Comparison of ENCODE assay signal across 11 mouse cellular contexts in genomic region chr9:77386751-77387150, GRCm38 (mm10). TPM values are rescaled to one million over a fixed set of nuclear protein-coding genes. Genes with fewer than 3 reads are reported as not detected.
DNase-seq lines count a peak whose midpoint lies in the region; TF ChIP-seq lines count a peak whose summit lies in the region.
"Had no signal": no experiment of that assay in that cellular context is flagged by ENCODE, and none has a peak within 500 bp of the region (broad histone marks: within the 10 kb centered on the region; RNA-seq: fewer than 3 reads in every experiment).

No protein-coding gene starts in this region.

- H3K4me1 ChIP-seq in heart, adult 2 months (ENCODE audit: control insufficient read depth, insufficient read depth, low read length): no peaks in the 10 kb centered on the region
- H3K4me1 ChIP-seq: embryonic facial prominence, embryonic 12.5 days; midbrain, embryonic 10.5 days had no signal

- no peaks in the 10 kb centered on the region for H3K27me3 ChIP-seq in heart, adult 2 months (ENCODE audit: control insufficient read depth, insufficient read depth, low read length)
- no peaks in the 10 kb centered on the region for H3K27me3 ChIP-seq in splenic B cell, adult 2 months (ENCODE audit: control insufficient read depth, insufficient read depth, low read length, poor library complexity, severe bottlenecking)
- H3K27me3 ChIP-seq: embryonic facial prominence, embryonic 12.5 days had no signal

- TF ChIP-seq CTCF in heart, adult 2 months (IDR thresholded peaks at IDR 0.05): peak; percentile 66

- no peaks in the 10 kb centered on the region for H3K79me2 ChIP-seq in heart, adult 2 months (replicated peaks; ENCODE audit: control insufficient read depth, insufficient read depth, low read length)

- intact Hi-C loops in heart, adult 2 months (cut with DNase I): loop anchor here (10.0 kb wide), 1 partner anchor 1122 kb away; no protein-coding TSS in a partner anchor

- H3K36me3 ChIP-seq in heart, adult 2 months (ENCODE audit: control insufficient read depth, insufficient read depth, low read length): no peaks in the 10 kb centered on the region
- no peaks in the 10 kb centered on the region for H3K36me3 ChIP-seq in splenic B cell, adult 2 months (ENCODE audit: control insufficient read depth, insufficient read depth, low read length, poor library complexity, severe bottlenecking)
- H3K36me3 ChIP-seq: embryonic facial prominence, embryonic 12.5 days; midbrain, embryonic 10.5 days had no signal

- no peak for TF ChIP-seq POLR2A in heart, adult 2 months (IDR thresholded peaks at IDR 0.05; ENCODE audit: insufficient read depth, low read depth, low read length)

- no peak overlapping the region for H3K9ac ChIP-seq in heart, adult 2 months (ENCODE audit: low read depth, low read length)
- H3K9ac ChIP-seq: embryonic facial prominence, embryonic 12.5 days had no signal

- DNase-seq in heart, adult 2 months: no peak
- DNase-seq in heart, adult 8-10 months (ENCODE audit: low spot score): no peak
- peak; percentile 24 for DNase-seq in lung, postnatal 10 days
- DNase-seq in lung, postnatal 4 days: no peak
- DNase-seq in brain, adult 2 months (ENCODE audit: low read depth, low spot score): peak; percentile 58
- DNase-seq in splenic B cell, adult 2 months (ENCODE audit: low read depth, low spot score): peak; percentile 15
- DNase-seq in kidney, postnatal 10 days: no peak
- DNase-seq: thymus, adult 2 months had no signal

- no peak overlapping the region for H3K4me3 ChIP-seq in heart, adult 2 months
- H3K4me3 ChIP-seq: embryonic facial prominence, embryonic 12.5 days; midbrain, embryonic 10.5 days had no signal

- no peak overlapping the region for H3K27ac ChIP-seq in heart, adult 2 months
- H3K27ac ChIP-seq: embryonic facial prominence, embryonic 12.5 days; midbrain, embryonic 10.5 days had no signal

- WGBS in heart, adult 2 months: 13% methylated on average over 1 of the region's 1 CpGs

- no peak for TF ChIP-seq EP300 in heart, adult 2 months (IDR thresholded peaks at IDR 0.05; ENCODE audit: insufficient read depth, low read depth, low read length)

RNA-seq across cellular contexts. Expression of gene Mlip, which starts 34.0 kb away (rescaled TPM):
- 100 to 1,000 TPM; 128 to 148 TPM for total RNA-seq in heart, adult 2 months (2021)
- polyA plus RNA-seq in heart, adult 2 months (2012; rRNA removed): 110 and 153 TPM in 2 replicates
- total RNA-seq in heart, adult 8-10 months (2022): 100 to 1,000 TPM; 140 to 171 (median 168) TPM
- polyA plus RNA-seq: kidney, embryonic 14.5 days had no signal

Comparison
In these comparisons a context has a peak if more than half of its experiments do, and no peak if none do; other contexts are left out.
1. DNase-seq: peak in lung, postnatal 10 days (single experiment), brain, adult 2 months (single experiment) and splenic B cell, adult 2 months (single experiment); none in heart, adult 2 months (0 of 2), heart, adult 8-10 months (single experiment), lung, postnatal 4 days (0 of 2) and kidney, postnatal 10 days (single experiment).